Mouse (Mus musculus) ES-E14 (cell line): ENCODE results near the gene Dab1.

Source experiments
- CHD2 ChIP-seq: IDR thresholded peaks from 2 replicates; pipeline ENCODE4 v1.6.1; 2014; ENCODE audit warnings: mild to moderate bottlenecking, low read depth, low read length, inconsistent platforms
- HCFC1 ChIP-seq: IDR thresholded peaks from 2 replicates; pipeline ENCODE4 v1.6.1; 2012; ENCODE audit warnings: low read length, inconsistent platforms, borderline replicate concordance; ENCODE audit not compliant: insufficient read depth
- ZNF384 ChIP-seq: IDR thresholded peaks from 2 replicates; pipeline ENCODE4 v1.6.1; 2012; ENCODE audit warnings: low read depth, low read length, inconsistent platforms

DNA sequence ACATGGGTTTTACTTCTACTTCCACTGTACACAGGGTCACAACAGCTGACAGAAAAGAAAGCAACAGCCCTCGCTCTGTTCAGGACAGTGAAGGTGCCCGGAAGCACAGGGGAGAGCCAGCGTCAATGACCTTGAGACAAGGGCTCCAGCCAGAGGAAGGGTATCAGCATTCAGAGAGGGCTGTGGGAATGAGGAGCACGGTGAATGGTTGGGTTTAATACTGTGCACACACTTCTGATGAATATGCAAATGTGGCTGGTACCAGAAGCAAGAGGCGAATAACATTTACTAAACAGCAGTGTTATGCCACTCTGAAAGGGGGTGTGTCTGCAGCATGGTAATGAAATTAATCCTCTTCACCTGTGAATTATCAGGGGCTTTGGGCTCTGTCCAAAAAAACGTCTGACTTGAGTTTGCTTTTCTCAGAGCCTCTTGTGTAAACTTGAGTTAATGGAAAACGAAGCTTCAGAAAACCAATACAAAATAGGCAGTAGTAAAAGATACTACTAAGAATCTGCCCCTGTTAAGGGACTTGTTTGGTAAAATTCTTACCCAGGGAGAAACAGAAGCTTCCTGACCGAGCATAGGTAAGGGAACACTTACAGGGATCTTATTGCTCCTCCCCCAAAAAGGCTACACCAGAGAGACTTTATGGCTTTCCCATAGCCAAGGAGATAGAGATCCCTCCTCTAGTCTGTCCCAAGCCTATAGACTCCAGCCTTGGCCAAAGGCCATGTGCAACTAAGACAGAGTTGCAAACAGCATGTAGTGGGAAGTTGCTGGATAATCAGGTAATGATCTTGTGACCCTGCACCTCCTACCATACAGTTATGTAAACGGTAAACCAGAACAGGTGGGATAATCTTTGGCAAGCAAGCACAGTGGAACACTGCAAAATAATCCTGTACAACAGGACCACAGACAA lies 592.6 kb downstream of the Dab1 start:
- TF ChIP-seq HCFC1 (no peak), CHD2 (no peak), ZNF384 (no peak)
